ENCODE assay signal across 18 mouse cellular contexts in genomic region chr4:109411377-109411967, GRCm38 (mm10). TPM values are rescaled to one million over a fixed set of nuclear protein-coding genes. Genes with fewer than 3 reads are reported as not detected.
DNase-seq lines count a peak whose midpoint lies in the region; ATAC-seq and TF ChIP-seq lines count a peak whose summit lies in the region.
"Had no signal": no experiment of that assay in that cellular context is flagged by ENCODE, and none has a peak within 500 bp of the region (broad histone marks: within the 10 kb centered on the region; RNA-seq: fewer than 3 reads in every experiment).

No protein-coding gene starts in this region.

- H3K4me3 ChIP-seq in heart, embryonic 13.5 days, result no peak overlapping the region
- no peak overlapping the region for H3K4me3 ChIP-seq in midbrain, embryonic 12.5 days
- no peak overlapping the region for H3K4me3 ChIP-seq in midbrain, embryonic 16.5 days (ENCODE audit: low read depth, low read length)
- no peak overlapping the region for H3K4me3 ChIP-seq in forebrain, postnatal 0 days (ENCODE audit: low read depth, low read length)
- H3K4me3 ChIP-seq: embryonic facial prominence, embryonic 15.5 days; hindbrain, embryonic 12.5 days; midbrain, embryonic 13.5 days; neural tube, embryonic 13.5 days had no signal

- peak overlapping the region; percentile 83 for H3K27ac ChIP-seq in heart, embryonic 13.5 days (replicated peaks)
- 0 out of 2 replicates have a peak overlapping the region, but pooled peaks have one; percentile 7 for H3K27ac ChIP-seq in midbrain, embryonic 12.5 days (replicated peaks)
- H3K27ac ChIP-seq in midbrain, embryonic 16.5 days (ENCODE audit: low read length), result no peak overlapping the region
- H3K27ac ChIP-seq in forebrain, postnatal 0 days (ENCODE audit: low read depth, low read length), result no peak overlapping the region
- H3K27ac ChIP-seq: embryonic facial prominence, embryonic 15.5 days; hindbrain, embryonic 12.5 days; midbrain, embryonic 13.5 days; neural tube, embryonic 13.5 days had no signal

- peak overlapping the region; percentile 64 for H3K9ac ChIP-seq in heart, embryonic 13.5 days
- no peak overlapping the region for H3K9ac ChIP-seq in midbrain, embryonic 12.5 days (replicated peaks)
- no peak overlapping the region for H3K9ac ChIP-seq in midbrain, embryonic 16.5 days (ENCODE audit: low read depth, low read length)
- no peak overlapping the region for H3K9ac ChIP-seq in forebrain, postnatal 0 days
- H3K9ac ChIP-seq: embryonic facial prominence, embryonic 15.5 days; hindbrain, embryonic 12.5 days; midbrain, embryonic 13.5 days; neural tube, embryonic 13.5 days had no signal

- no peak for DNase-seq in heart, adult 8-10 months (ENCODE audit: low spot score)
- DNase-seq in forebrain, postnatal 0 days, result no peak
- no peak for DNase-seq in kidney, adult 18-20 months
- DNase-seq: adrenal gland, postnatal 14 days; B cell, adult 2 months; gastrocnemius, postnatal 25 days; kidney, adult 9 months; layer of hippocampus, postnatal 36 days had no signal

- no peaks in the 10 kb centered on the region for H3K36me3 ChIP-seq in heart, embryonic 13.5 days
- no peaks in the 10 kb centered on the region for H3K36me3 ChIP-seq in midbrain, embryonic 12.5 days
- no peaks in the 10 kb centered on the region for H3K36me3 ChIP-seq in midbrain, embryonic 16.5 days (ENCODE audit: control insufficient read depth, insufficient read depth, low read length)
- H3K36me3 ChIP-seq in forebrain, postnatal 0 days (ENCODE audit: insufficient read depth), result no peaks in the 10 kb centered on the region
- H3K36me3 ChIP-seq: embryonic facial prominence, embryonic 15.5 days; hindbrain, embryonic 12.5 days; midbrain, embryonic 13.5 days; neural tube, embryonic 13.5 days had no signal

- no peak for ATAC-seq in heart, embryonic 13.5 days (ENCODE audit: extremely low read depth, insufficient number of reproducible peaks, low FRiP score, low TSS enrichment)
- ATAC-seq in midbrain, embryonic 12.5 days (ENCODE audit: low FRiP score, low read depth), result no peak
- no peak for ATAC-seq in midbrain, embryonic 16.5 days
- ATAC-seq in erythroid progenitor cell, adult 5-6 weeks (replicated peaks; ENCODE audit: low FRiP score, poor library complexity, severe bottlenecking), result peak; percentile 49
- peak; percentile 12 for ATAC-seq in megakaryocyte progenitor cell, adult 5-6 weeks (replicated peaks; ENCODE audit: poor library complexity)
- no peak for ATAC-seq in forebrain, postnatal 0 days
- ATAC-seq: lung, postnatal 0 days; midbrain, embryonic 13.5 days had no signal

- no peak for TF ChIP-seq CTCF in forebrain, postnatal 0 days (IDR thresholded peaks at IDR 0.05; ENCODE audit: low read depth)

- H3K27me3 ChIP-seq in heart, embryonic 13.5 days (replicated peaks), result no peaks in the 10 kb centered on the region
- peaks cover 22% of the 10 kb centered on the region for H3K27me3 ChIP-seq in midbrain, embryonic 12.5 days
- no peaks in the 10 kb centered on the region for H3K27me3 ChIP-seq in midbrain, embryonic 16.5 days (ENCODE audit: control insufficient read depth, insufficient read depth, low read depth, low read length)
- no peaks in the 10 kb centered on the region for H3K27me3 ChIP-seq in forebrain, postnatal 0 days (ENCODE audit: insufficient read depth, low read length)
- H3K27me3 ChIP-seq: embryonic facial prominence, embryonic 15.5 days had no signal

- H3K4me2 ChIP-seq in heart, embryonic 13.5 days, result peak overlapping the region; percentile 40
- no peak overlapping the region for H3K4me2 ChIP-seq in midbrain, embryonic 12.5 days (replicated peaks)
- H3K4me2 ChIP-seq in midbrain, embryonic 16.5 days (ENCODE audit: low read length), result no peak overlapping the region
- H3K4me2 ChIP-seq in forebrain, postnatal 0 days (ENCODE audit: low read depth), result no peak overlapping the region
- H3K4me2 ChIP-seq: embryonic facial prominence, embryonic 15.5 days; hindbrain, embryonic 12.5 days; midbrain, embryonic 13.5 days; neural tube, embryonic 13.5 days had no signal

- H3K4me1 ChIP-seq in heart, embryonic 13.5 days, result peaks cover 42% of the 10 kb centered on the region
- H3K4me1 ChIP-seq in midbrain, embryonic 12.5 days, result peaks cover 4% of the 10 kb centered on the region; the same call in 1 of the 2 replicates
- no peaks in the 10 kb centered on the region; the same call in 1 of the 2 replicates for H3K4me1 ChIP-seq in midbrain, embryonic 16.5 days (ENCODE audit: control insufficient read depth, insufficient read depth, low read length)
- H3K4me1 ChIP-seq in forebrain, postnatal 0 days (ENCODE audit: insufficient read depth), result no peaks in the 10 kb centered on the region

- no peaks in the 10 kb centered on the region for H3K9me3 ChIP-seq in heart, embryonic 13.5 days
- H3K9me3 ChIP-seq in midbrain, embryonic 12.5 days, result no peaks in the 10 kb centered on the region
- no peaks in the 10 kb centered on the region for H3K9me3 ChIP-seq in midbrain, embryonic 16.5 days (replicated peaks; ENCODE audit: control insufficient read depth, low read length, poor library complexity, severe bottlenecking)
- no peaks in the 10 kb centered on the region for H3K9me3 ChIP-seq in forebrain, postnatal 0 days (ENCODE audit: low read length)
- H3K9me3 ChIP-seq: embryonic facial prominence, embryonic 15.5 days; hindbrain, embryonic 12.5 days; midbrain, embryonic 13.5 days; neural tube, embryonic 13.5 days had no signal

- 69% methylated on average over 6 of the region's 6 CpGs for WGBS in heart, embryonic 13.5 days
- WGBS in midbrain, embryonic 12.5 days, result 86% methylated on average over 6 of the region's 6 CpGs
- 83% methylated on average over 6 of the region's 6 CpGs for WGBS in midbrain, embryonic 16.5 days
- WGBS in forebrain, postnatal 0 days, result 90% methylated on average over 6 of the region's 6 CpGs

RNA-seq across cellular contexts. Expression of gene Ttc39a, which starts 5.0 kb away (rescaled TPM):
- polyA plus RNA-seq in heart, embryonic 13.5 days (2015; fragmentation: Nextera tagmentation; extraction: Ambion mirVana), result 8.8 and 9.7 TPM in 2 replicates
- total RNA-seq in heart, adult 8-10 months (2022), result 1 to 10 TPM; 1.3 to 2.0 (median 1.7) TPM
- polyA plus RNA-seq in midbrain, embryonic 12.5 days (2016; fragmentation: Nextera tagmentation; extraction: Ambion mirVana), result 1.2 and 1.6 TPM in 2 replicates
- polyA plus RNA-seq in midbrain, embryonic 16.5 days (2015; fragmentation: Nextera tagmentation; extraction: Ambion mirVana), result 2.8 and 2.9 TPM in 2 replicates
- total RNA-seq in erythroid progenitor cell, adult 5-6 weeks (2015; ENCODE audit: low replicate concordance), result 5.0 and 14.4 TPM in 2 replicates
- 3.9 and 29.2 TPM in 2 replicates for total RNA-seq in erythroid progenitor cell, adult 5-6 weeks (2017; ENCODE audit: low replicate concordance)
- total RNA-seq in megakaryocyte progenitor cell, adult 5-6 weeks (2015), result 0.64 and 1.2 TPM in 2 replicates
- total RNA-seq in megakaryocyte progenitor cell, adult 5-6 weeks (2017), result 0.98 and 4.0 TPM in 2 replicates
- 1.5 and 4.5 TPM in 2 replicates for total RNA-seq in forebrain, postnatal 0 days (2014; rRNA removed)
- 1.1 and 1.9 TPM in 2 replicates for polyA plus RNA-seq in forebrain, postnatal 0 days (2015; fragmentation: Nextera tagmentation; extraction: Ambion mirVana)

Comparison
In these comparisons a context has a peak if more than half of its experiments do, and no peak if none do; other contexts are left out.
1. H3K27ac ChIP-seq: peak in heart, embryonic 13.5 days (single experiment) and midbrain, embryonic 12.5 days (single experiment); none in midbrain, embryonic 16.5 days (single experiment) and forebrain, postnatal 0 days (single experiment).
2. ATAC-seq: peak in erythroid progenitor cell, adult 5-6 weeks (single experiment) and megakaryocyte progenitor cell, adult 5-6 weeks (single experiment); none in heart, embryonic 13.5 days (single experiment), midbrain, embryonic 12.5 days (single experiment), midbrain, embryonic 16.5 days (single experiment) and forebrain, postnatal 0 days (single experiment).